Mouse (Mus musculus) gastrocnemius, postnatal 25 days (tissue): ENCODE data around the gene Dll1. TPM values are rescaled to one million over a fixed set of nuclear protein-coding genes. Genes with fewer than 3 reads are reported as not detected.
A peak's percentile ranks its signal among the peaks of the same experiment; 100 is the strongest.

Experiments used
- DNase-seq: peaks from one replicate; pipeline ENCODE4 v3.0.0; 2022
- long read RNA-seq, 2 experiments: library from polyadenylated mRNA; stranded (forward); transcript quantifications; one replicate each; pipeline ENCODE4 v2.0.0; 2021
- total RNA-seq, 2 experiments: library from RNA; stranded (reverse); gene quantifications; 1 replicate in 1 of 2; 2 replicates in 1 of 2; pipeline ENCODE4 v1.2.3; 2021

Dll1 gene
- total RNA-seq: 1 to 10 TPM; 3.4 to 3.8 TPM
- long read RNA-seq, experiment 1, partial matches to known transcripts: 0 of 2 reads
- long read RNA-seq, experiment 1, other reads (novel, unspliced or antisense): 0 of 2 reads
- long read RNA-seq, experiment 2, transcript Dll1-201 (11 exons, 3,581 nt): major isoform, 6 of 7 reads
- long read RNA-seq, experiment 2, partial matches to known transcripts: 1 of 7 reads
- long read RNA-seq, experiment 2, other reads (novel, unspliced or antisense): 0 of 7 reads

GRCm38 (mm10) chr17:15376494-15377181, at the start of gene Dll1:
Dll1 (minus strand) TSS chr17:15376872.
- DNase-seq: no peak

GRCm38 (mm10) chr17:15425931-15426330, 49.3 kb upstream of the Dll1 start:
- DNase-seq: peak; percentile 51

- peak; percentile 36 for DNase-seq
These were observed 46.6 kb upstream of the Dll1 start for GRCm38 (mm10) chr17:15423080-15423765.

GRCm38 (mm10) chr17:15422666-15423065, 46.0 kb upstream of the Dll1 start:
- no peak for DNase-seq

- DNase-seq: no peak
These were observed 44.8 kb upstream of the Dll1 start for GRCm38 (mm10) chr17:15421446-15421845.

GRCm38 (mm10) chr17:15420021-15420603, 43.4 kb upstream of the Dll1 start:
- no peak for DNase-seq

- DNase-seq: no peak
These were observed 42.9 kb upstream of the Dll1 start for GRCm38 (mm10) chr17:15419534-15419933.

GRCm38 (mm10) chr17:15416596-15417215, 40.0 kb upstream of the Dll1 start:
- no peak for DNase-seq

GRCm38 (mm10) chr17:15410861-15411260, 34.2 kb upstream of the Dll1 start:
- DNase-seq: no peak

GRCm38 (mm10) chr17:15409261-15409660, 32.6 kb upstream of the Dll1 start:
- DNase-seq: no peak

GRCm38 (mm10) chr17:15406576-15406975, 29.9 kb upstream of the Dll1 start:
- no peak for DNase-seq

- no peak for DNase-seq
These were observed 25.0 kb upstream of the Dll1 start for GRCm38 (mm10) chr17:15401716-15402115.

- peak; percentile 89 for DNase-seq
These were observed 19.5 kb upstream of the Dll1 start, which contains the start of gene Fam120b for GRCm38 (mm10) chr17:15395997-15396675. Fam120b (plus strand) TSS chr17:15396202.

GRCm38 (mm10) chr17:15389356-15389755, 12.7 kb upstream of the Dll1 start:
- no peak for DNase-seq

GRCm38 (mm10) chr17:15388892-15389291, 12.2 kb upstream of the Dll1 start:
- no peak for DNase-seq

- DNase-seq: no peak
These were observed 6.7 kb upstream of the Dll1 start for GRCm38 (mm10) chr17:15383360-15383759.

GRCm38 (mm10) chr17:15381869-15382660, 5.4 kb upstream of the Dll1 start:
- no peak for DNase-seq

GRCm38 (mm10) chr17:15381092-15381860, 4.6 kb upstream of the Dll1 start:
- no peak for DNase-seq

GRCm38 (mm10) chr17:15380641-15381051, 4.0 kb upstream of the Dll1 start:
- no peak for DNase-seq
